Mouse (Mus musculus) heart, embryonic 15.5 days (tissue): ENCODE measurements around the gene Ciart. TPM values are rescaled to one million over a fixed set of nuclear protein-coding genes. Genes with fewer than 3 reads are reported as not detected.

Experiments used
- ATAC-seq: fragments of 200-750 bp; cut with Nextera tagmentation; replicated peaks from 2 replicates; pipeline ENCODE4 v1.8.0; 2017; ENCODE audit warnings: low read depth, moderate TSS enrichment; ENCODE audit not compliant: insufficient number of reproducible peaks, insufficient read depth, low FRiP score
- H3K27ac ChIP-seq: fragments of 300-500 bp; sonication (generic); 2 replicates; pipeline ENCODE4 v1.5.1; 2015; ENCODE audit warnings: mild to moderate bottlenecking, inconsistent platforms
- H3K27me3 ChIP-seq: fragments of 300-500 bp; sonication (generic); 2 replicates; pipeline ENCODE4 v1.6.1; 2015; ENCODE audit warnings: inconsistent platforms
- H3K36me3 ChIP-seq: fragments of 300-500 bp; sonication (generic); 2 replicates; pipeline ENCODE4 v1.6.1; 2015; ENCODE audit warnings: mild to moderate bottlenecking, inconsistent platforms
- H3K4me1 ChIP-seq: fragments of 300-500 bp; sonication (generic); replicated peaks from 2 replicates; pipeline ENCODE4 v1.6.1; 2015; ENCODE audit warnings: inconsistent platforms
- H3K4me2 ChIP-seq: fragments of 300-500 bp; sonication (generic); 2 replicates; pipeline ENCODE4 v1.6.1; 2015; ENCODE audit warnings: inconsistent platforms, mild to moderate bottlenecking, moderate library complexity
- H3K4me3 ChIP-seq: fragments of 300-500 bp; sonication (generic); 2 replicates; pipeline ENCODE4 v1.5.1; 2015; ENCODE audit warnings: mild to moderate bottlenecking, inconsistent platforms
- H3K9ac ChIP-seq: fragments of 300-500 bp; sonication (generic); 2 replicates; pipeline ENCODE4 v1.6.1; 2015; ENCODE audit warnings: mild to moderate bottlenecking, inconsistent platforms
- H3K9me3 ChIP-seq: fragments of 300-500 bp; sonication (generic); replicated peaks from 2 replicates; pipeline ENCODE4 v1.6.1; 2016; ENCODE audit warnings: inconsistent platforms
- WGBS: fragments of 180-500 bp; shearing (Covaris S2); methylation state at CpG from one replicate; pipeline ENCODE4 v1.1.7; 2015; ENCODE audit warnings: mixed read lengths; 5-methylcytosine and 5-hydroxymethylcytosine counted together
- polyA plus RNA-seq: library from polyadenylated mRNA; unstranded; fragments of >200 nt; fragmentation: Nextera tagmentation; extraction: Ambion mirVana; gene quantifications from 2 replicates; pipeline ENCODE4 v1.2.1, GENCODE M21; 2015

The Ciart gene
- polyA plus RNA-seq, 1 experiment from 2014 or later = 3.6 TPM

GRCm38 (mm10) chr3:95916760-95917159 lies 34.7 kb upstream of the Ciart start:
- ATAC-seq = no peak

GRCm38 (mm10) chr3:95914706-95915105 lies 32.7 kb upstream of the Ciart start:
- Histone ChIP-seq H3K27me3 (no peaks in the 10 kb centered on the region), H3K9ac (no peak overlapping the region), H3K4me3 (no peak overlapping the region), H3K4me1 (no peaks in the 10 kb centered on the region), H3K27ac (no peak overlapping the region), H3K36me3 (no peaks in the 10 kb centered on the region), H3K9me3 (no peaks in the 10 kb centered on the region), H3K4me2 (no peak overlapping the region)
- 69% methylated on average over 4 of the region's 4 CpGs for WGBS
- ATAC-seq = no peak

More at GRCm38 (mm10) chr3:95916760-95917159, 34.7 kb upstream of the Ciart start:
- H3K9ac ChIP-seq = no peak overlapping the region
- H3K4me3 ChIP-seq = no peak overlapping the region
- no peak overlapping the region for H3K27ac ChIP-seq
- H3K36me3 ChIP-seq = no peaks in the 10 kb centered on the region
- 0 out of 2 replicates have a peak, but pooled peaks cover 2% of the 10 kb centered on the region for H3K4me1 ChIP-seq
- H3K4me2 ChIP-seq = no peak overlapping the region
- 60% methylated on average over 7 of the region's 7 CpGs for WGBS
- H3K9me3 ChIP-seq = no peaks in the 10 kb centered on the region
- no peaks in the 10 kb centered on the region for H3K27me3 ChIP-seq

- Histone ChIP-seq H3K9ac (no peak overlapping the region), H3K4me1 (peaks cover 33% of the 10 kb centered on the region), H3K4me3 (no peak overlapping the region), H3K27me3 (no peaks in the 10 kb centered on the region), H3K36me3 (no peaks in the 10 kb centered on the region), H3K4me2 (no peak overlapping the region), H3K9me3 (no peaks in the 10 kb centered on the region), H3K27ac (no peak overlapping the region)
- ATAC-seq = no peak
- WGBS = 39% methylated on average over 4 of the region's 4 CpGs
These were observed 25.6 kb upstream of the Ciart start for GRCm38 (mm10) chr3:95907613-95908012.

- Histone ChIP-seq H3K9me3 (no peaks in the 10 kb centered on the region), H3K27me3 (no peaks in the 10 kb centered on the region), H3K4me3 (peak overlapping the region; percentile 47), H3K4me2 (peak overlapping the region; percentile 77), H3K27ac (no peak overlapping the region), H3K4me1 (peaks cover 39% of the 10 kb centered on the region), H3K36me3 (no peaks in the 10 kb centered on the region), H3K9ac (0 out of 2 replicates have a peak overlapping the region, but pooled peaks have one; percentile 13)
- ATAC-seq = no peak
- 0% methylated on average over 12 of the region's 12 CpGs for WGBS
These were observed 24.8 kb upstream of the Ciart start for GRCm38 (mm10) chr3:95906860-95907259.

GRCm38 (mm10) chr3:95905940-95906492 lies 24.0 kb upstream of the Ciart start:
- peak overlapping the region; percentile 87 for H3K27ac ChIP-seq
- no peaks in the 10 kb centered on the region for H3K27me3 ChIP-seq
- peak overlapping the region; percentile 56; the same call in 1 of the 2 replicates for H3K9ac ChIP-seq
- WGBS = under 1% methylated on average over 12 of the region's 12 CpGs
- no peak for ATAC-seq
- H3K4me2 ChIP-seq = peak overlapping the region; percentile 77
- H3K4me3 ChIP-seq = peak overlapping the region; percentile 47
- peaks cover 43% of the 10 kb centered on the region for H3K4me1 ChIP-seq
- H3K36me3 ChIP-seq = no peaks in the 10 kb centered on the region
- no peaks in the 10 kb centered on the region for H3K9me3 ChIP-seq

GRCm38 (mm10) chr3:95905146-95905939 lies 23.3 kb upstream of the Ciart start:
- ATAC-seq = peak; percentile 32; the same call in 1 of the 2 replicates
- Histone ChIP-seq H3K27me3 (no peaks in the 10 kb centered on the region), H3K36me3 (no peaks in the 10 kb centered on the region), H3K9me3 (no peaks in the 10 kb centered on the region), H3K4me2 (peak overlapping the region; percentile 77), H3K27ac (peak overlapping the region; percentile 87), H3K4me3 (peak overlapping the region; percentile 47), H3K9ac (peak overlapping the region; percentile 56), H3K4me1 (peaks cover 43% of the 10 kb centered on the region)
- WGBS = under 1% methylated on average over 18 of the region's 18 CpGs

GRCm38 (mm10) chr3:95904568-95904967 lies 22.5 kb upstream of the Ciart start, which contains the start of gene Car14:
Gene Car14 (minus strand): TSS chr3:95904691.
- H3K27me3 ChIP-seq = no peaks in the 10 kb centered on the region
- peak within 1 kb of the TSS; percentile 56 for H3K9ac ChIP-seq
- under 1% methylated on average over 15 of the region's 15 CpGs for WGBS
- H3K4me1 ChIP-seq = peaks cover 43% of the 10 kb centered on the region
- H3K36me3 ChIP-seq = no peaks in the 10 kb centered on the region
- H3K4me2 ChIP-seq = peak within 1 kb of the TSS; percentile 77
- no peak; the same call in 1 of the 2 replicates for ATAC-seq
- peak within 1 kb of the TSS; percentile 47 for H3K4me3 ChIP-seq
- H3K9me3 ChIP-seq = no peaks in the 10 kb centered on the region
- peak within 1 kb of the TSS; percentile 87 for H3K27ac ChIP-seq

- WGBS = 7% methylated on average over 15 of the region's 15 CpGs
- H3K4me2 ChIP-seq = peak overlapping the region; percentile 77
- H3K4me3 ChIP-seq = peak overlapping the region; percentile 47
- H3K36me3 ChIP-seq = no peaks in the 10 kb centered on the region
- H3K27me3 ChIP-seq = no peaks in the 10 kb centered on the region
- H3K4me1 ChIP-seq = peaks cover 43% of the 10 kb centered on the region
- peak overlapping the region; percentile 56 for H3K9ac ChIP-seq
- H3K9me3 ChIP-seq = no peaks in the 10 kb centered on the region
- no peak for ATAC-seq
- H3K27ac ChIP-seq = peak overlapping the region; percentile 87
These were observed 21.9 kb upstream of the Ciart start for GRCm38 (mm10) chr3:95903753-95904502.

GRCm38 (mm10) chr3:95902643-95903042 lies 20.6 kb upstream of the Ciart start:
- Histone ChIP-seq H3K36me3 (peaks cover 4% of the 10 kb centered on the region; the same call in 1 of the 2 replicates), H3K27me3 (no peaks in the 10 kb centered on the region), H3K9me3 (no peaks in the 10 kb centered on the region), H3K4me2 (peak overlapping the region; percentile 77), H3K4me1 (peaks cover 43% of the 10 kb centered on the region), H3K9ac (peak overlapping the region; percentile 37; the same call in 1 of the 2 replicates), H3K27ac (peak overlapping the region; percentile 87), H3K4me3 (peak overlapping the region; percentile 47)
- no peak for ATAC-seq
- 28% methylated on average over 6 of the region's 6 CpGs for WGBS

- Histone ChIP-seq H3K9ac (peak overlapping the region; percentile 37), H3K9me3 (no peaks in the 10 kb centered on the region), H3K27ac (peak overlapping the region; percentile 87), H3K4me2 (peak overlapping the region; percentile 77), H3K4me3 (peak overlapping the region; percentile 47), H3K36me3 (peaks cover 6% of the 10 kb centered on the region; the same call in 1 of the 2 replicates), H3K4me1 (peaks cover 43% of the 10 kb centered on the region), H3K27me3 (no peaks in the 10 kb centered on the region)
- no peak for ATAC-seq
These were observed 20.2 kb upstream of the Ciart start for GRCm38 (mm10) chr3:95902373-95902625.
